Mouse (Mus musculus) cerebellum, adult 11-12 months (tissue): ENCODE measurements at regions not wholly inside any gene's neighbourhood (a gene's known extent, or its start where the extent isn't known, plus 50 kb on each side); places are given as distances from the start of the nearest gene placed in this dataset.

ENCODE experiments used
- DNase-seq: peaks from one replicate; pipeline ENCODE4 v3.0.0; 2022

DNA sequence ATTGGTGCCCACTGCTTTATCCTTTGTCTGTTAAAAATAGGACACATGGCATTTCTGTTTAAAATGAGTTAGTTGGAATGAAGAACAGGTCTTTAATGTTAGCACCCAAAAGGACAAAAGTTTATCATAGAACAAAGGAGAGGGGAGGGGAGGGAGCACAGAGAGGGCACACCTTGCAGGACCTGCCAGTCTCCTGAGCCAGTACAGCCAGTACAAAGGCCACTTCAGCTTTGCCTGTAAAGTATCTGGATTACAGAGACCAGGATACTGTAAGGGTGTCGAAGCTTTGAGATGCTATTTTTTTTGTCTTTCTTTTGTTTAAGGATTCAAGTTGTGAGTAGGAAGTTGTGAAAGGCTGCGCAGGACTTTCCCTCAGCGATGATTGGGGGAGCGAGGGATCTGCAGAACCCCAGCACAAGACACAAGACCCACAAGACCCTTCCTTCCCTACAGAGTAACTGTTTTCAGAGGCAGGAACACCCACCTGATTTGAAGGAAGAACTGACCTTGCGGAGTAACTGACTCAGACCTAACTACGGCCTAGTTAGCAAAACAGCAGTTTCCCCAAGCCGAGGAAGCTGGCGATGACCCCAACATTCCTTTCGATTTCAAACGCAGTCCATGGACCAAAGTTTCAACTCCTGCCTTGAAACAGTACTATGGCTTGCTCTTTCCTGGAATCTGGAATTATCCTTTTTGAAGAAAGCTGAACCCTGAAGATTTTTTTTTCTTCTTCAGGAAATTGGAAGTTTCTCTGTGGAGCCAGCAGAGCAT, 178.1 kb downstream of the Efnb2 start:
- no peak for DNase-seq

DNA sequence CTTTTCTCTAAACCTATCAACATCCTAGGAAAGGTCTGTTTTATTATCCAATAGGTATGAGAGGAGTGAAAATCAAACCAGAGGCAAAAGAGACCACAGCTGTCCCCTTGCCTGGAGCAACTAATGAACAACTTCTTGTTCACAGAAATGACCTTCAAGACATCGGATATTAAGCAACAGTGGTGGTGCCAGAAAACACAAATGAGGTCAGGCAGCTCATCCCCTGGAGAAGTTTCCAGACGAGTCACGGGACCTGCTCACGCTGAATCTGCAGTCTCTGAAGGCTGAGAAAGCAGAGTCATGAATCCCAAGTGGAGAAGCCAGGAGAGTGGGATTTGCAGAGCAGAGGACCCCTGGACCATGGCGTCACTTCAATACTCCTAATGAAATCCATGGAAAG, 183.6 kb downstream of the Efnb2 start:
- DNase-seq = no peak

DNA sequence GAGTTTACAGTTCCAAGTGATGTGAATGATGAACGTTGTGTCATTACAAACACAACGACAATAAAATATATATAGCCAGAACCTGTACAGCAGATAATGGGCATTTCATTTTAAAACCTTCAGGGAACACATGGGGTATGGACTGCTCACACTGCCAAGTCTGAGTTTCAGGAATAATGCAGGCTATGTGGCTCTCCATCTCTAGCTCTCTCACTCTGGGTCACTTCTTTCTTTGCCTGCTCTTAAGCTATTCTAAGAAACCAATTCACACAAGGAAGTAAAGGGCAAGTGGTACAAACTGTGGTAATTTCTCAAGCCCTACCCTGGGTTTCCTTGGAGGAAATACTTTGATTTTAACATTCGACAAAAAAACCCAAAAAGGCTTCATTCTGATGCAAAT, 192.5 kb downstream of the Efnb2 start:
- DNase-seq = no peak

DNA sequence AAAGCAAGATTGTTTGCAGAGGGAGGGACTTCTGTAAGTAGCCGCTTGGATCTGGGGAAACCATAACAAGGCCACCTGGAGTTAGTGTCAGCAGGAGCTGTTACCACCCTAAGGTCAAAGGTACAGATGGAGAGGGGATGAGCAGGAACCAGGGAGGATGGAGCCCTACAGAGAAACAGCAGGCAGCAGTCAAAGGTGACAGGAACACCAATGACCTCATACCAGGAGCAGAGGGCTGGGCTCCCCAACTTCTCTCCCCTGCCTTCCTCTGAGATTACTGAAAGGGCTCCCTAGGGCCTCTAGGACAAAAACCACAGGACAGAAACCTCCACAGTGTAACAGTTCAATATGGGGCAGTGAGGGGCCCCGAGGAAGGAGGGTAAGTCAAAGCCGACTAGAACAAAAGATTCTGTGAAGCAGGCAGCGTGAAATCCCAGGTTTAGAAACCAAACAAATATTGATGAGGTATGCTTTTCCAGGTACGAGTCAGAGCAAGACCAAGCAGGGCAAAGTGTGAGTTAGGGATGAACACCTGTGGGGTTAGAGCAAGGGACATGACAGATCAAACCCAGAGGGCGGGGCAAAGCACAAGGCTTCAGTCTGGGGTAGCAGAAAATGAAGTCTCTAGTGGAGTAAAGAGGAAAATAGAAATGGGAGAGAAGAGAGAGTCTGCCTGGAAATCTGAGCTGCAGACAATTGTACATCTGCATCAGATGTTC, 194.4 kb downstream of the Efnb2 start:
- DNase-seq = no peak

DNA sequence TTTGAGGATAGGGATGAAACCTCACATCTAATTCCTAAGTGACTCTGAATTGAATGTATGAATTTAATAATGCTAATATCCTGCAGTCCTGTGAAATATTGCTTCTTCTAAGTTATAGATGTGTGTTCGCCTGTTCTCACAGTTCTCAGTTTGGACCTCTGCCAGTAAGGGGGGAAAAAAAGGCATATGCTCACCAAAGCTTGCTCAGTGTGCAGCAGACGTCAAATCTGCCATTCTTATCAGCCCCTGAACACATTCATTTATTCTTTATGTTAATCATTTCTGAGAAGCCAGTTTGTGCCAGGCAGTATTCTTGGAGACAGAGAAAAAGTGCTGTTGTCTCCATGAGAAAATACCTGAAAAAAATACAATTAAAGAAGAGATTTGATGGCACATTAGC, 198.6 kb downstream of the Efnb2 start:
- DNase-seq = no peak

DNA sequence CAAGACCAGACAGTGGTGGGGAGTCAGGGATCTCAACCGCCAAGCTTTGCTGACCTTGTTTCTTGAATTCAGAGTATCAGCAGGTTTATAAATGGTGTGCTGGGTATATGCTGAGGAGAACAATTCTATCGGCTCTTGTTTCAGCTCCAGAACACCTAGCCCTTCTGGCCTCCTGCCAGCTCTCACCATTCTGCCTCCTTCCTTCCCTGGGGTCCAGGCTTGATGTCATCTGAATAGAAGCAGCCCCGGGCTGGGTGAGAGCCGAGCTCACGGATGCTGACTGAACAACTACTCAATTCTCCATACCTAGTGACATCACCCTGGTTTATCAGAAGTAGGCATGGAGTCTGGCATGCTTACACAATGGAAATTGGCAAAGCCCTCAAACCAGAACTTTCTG, 203.5 kb downstream of the Efnb2 start:
- no peak for DNase-seq

DNA sequence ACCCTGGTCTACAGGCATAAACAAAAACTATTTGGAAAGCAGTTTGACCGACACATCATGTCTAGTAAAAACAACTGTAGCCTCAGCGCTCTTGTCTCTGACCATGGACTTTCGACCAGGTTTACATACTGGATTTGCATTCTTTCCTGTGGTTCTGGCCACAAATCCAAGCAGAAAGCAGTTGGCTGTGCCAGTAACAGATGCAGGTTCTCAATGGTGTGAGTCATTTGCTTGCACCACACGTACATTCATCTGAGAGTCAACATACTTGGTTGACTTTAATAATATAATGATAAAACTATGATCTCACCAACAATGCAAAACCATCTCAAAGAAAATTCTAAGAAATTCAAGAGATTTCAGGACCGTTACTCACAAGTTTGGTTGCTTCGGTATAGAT, 207.1 kb downstream of the Efnb2 start:
- DNase-seq = no peak

DNA sequence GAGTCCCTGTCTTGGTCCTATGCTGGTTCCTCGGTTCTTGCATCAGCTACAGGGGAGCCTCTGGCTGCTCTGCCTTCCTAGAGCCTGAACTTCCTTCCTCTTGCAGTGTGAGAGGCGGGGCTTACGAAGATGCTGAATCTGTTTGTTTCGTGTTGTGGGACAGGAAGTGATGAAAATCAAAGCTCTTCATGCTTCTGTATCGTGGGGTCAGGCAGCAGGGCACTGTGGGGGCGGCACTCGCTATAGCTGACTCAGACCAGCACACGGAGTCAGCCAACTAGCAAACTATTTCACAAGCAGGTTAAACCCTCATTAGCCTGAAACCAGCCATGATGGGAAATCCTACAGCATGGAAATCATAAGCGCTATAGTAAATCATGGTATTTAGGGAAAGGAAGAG, 208.8 kb downstream of the Efnb2 start:
- no peak for DNase-seq

DNA sequence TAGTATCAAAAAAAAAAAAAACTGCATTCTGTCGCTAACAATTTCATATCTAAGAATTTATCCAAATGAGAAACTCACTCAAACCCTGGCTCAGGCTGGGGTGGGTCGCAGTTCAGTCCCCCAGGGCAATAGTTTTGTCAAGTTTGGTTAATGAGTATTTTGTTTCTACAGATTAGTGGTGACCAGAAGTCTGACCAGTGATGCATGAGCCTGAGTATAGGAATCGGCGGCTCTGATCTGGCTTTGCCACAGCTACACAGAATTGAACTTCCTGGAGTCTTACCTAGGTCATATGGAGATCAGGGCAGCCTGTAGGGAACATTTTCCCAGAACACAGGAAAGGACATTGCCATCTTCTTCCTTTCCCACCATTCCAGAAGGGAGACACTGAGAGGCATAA, 212.1 kb downstream of the Efnb2 start:
- no peak for DNase-seq

DNA sequence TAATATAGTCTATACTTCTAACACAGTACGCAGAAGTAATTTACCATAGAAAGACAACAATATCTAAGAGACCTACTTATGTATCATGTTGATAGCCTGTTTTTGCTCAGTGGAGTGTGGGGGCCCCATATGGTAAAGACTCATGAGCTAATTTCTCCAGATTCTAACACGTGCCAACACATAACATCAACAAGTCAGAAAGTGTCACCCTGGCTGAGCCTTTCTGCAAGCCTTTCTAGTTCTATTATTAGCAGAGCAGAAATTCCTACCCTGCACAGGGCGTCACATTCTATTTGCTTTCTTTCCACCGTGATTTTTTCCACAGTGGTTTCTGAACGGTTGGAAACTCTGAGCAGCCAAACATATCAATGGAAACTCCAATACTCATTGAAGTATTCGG, 219.5 kb downstream of the Efnb2 start:
- DNase-seq = no peak

DNA sequence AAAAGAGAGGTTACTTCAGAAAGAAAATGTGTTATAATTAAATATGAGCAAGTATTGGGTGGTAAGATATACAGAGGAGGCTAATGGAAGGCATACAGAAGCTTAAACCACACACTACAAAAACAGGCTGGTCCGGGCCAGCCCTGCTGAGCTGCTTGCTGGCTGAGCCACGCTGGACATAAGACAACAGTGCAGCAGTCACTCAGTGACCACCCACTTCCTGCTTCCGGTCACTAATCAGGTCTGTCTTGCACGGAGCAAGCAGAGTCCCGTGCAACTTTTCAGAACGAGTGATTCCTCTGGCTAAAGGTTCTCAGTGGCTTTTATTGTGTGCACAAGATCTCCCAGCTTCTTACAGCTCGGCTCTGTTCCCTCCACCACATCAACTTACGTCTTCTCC, 220.1 kb downstream of the Efnb2 start:
- no peak for DNase-seq

DNA sequence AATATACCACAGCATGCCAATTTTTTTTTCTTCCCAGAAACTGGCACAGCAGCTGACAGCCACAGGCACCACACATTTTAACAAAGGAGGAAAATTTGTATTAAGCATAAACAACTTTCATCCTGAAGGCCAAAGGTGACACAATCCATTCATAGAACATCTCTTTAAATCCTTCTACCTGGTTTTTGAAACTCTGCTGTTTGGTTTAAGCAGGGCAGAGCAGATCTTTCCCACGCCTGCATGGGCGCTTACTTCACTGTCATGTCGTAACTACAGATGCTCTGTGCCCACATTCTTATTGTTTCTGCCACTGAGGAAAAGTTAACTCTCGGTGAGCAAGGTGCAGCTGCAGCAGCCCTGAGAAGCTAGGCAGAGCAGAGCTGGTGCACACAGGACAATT, 234.8 kb downstream of the Efnb2 start:
- DNase-seq = no peak

DNA sequence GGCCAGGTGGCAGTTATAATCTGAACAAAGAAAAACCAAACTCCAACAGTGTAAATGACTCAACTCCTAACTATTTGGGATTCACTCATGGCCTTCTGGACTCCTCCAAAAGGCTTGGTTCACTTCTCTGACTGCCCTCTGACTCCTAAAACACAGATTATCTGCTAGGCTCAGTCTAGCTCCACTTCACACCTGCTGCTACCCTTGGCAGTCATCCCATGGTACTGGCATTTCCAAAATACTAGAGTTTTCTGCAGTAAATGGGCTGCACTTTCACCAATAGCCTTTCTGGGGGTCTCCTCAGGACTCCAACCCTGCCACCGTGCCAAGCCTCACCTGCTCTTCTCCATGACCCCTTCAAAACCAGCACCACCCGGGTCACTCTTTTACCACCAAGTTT, 237.6 kb downstream of the Efnb2 start:
- DNase-seq = no peak

DNA sequence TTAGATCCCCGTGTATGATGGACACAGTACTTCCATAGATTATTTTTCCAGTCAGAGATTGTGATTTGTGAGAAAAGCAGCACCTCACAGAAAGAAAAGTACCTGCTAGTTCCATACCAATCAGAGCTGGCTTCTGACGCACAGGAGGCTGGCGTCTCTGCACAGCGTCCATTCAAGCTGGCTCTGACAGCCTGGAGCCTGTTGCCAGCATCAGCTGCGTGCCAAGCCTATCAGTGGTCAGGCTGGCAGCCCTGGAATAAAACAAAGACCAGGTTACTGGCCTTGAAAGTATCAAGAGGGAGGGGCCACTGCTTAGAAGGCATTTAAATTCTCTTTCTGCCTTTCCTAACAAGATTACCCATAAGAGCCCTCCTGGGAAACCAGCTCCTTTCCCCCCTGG, 239.3 kb downstream of the Efnb2 start:
- no peak for DNase-seq

DNA sequence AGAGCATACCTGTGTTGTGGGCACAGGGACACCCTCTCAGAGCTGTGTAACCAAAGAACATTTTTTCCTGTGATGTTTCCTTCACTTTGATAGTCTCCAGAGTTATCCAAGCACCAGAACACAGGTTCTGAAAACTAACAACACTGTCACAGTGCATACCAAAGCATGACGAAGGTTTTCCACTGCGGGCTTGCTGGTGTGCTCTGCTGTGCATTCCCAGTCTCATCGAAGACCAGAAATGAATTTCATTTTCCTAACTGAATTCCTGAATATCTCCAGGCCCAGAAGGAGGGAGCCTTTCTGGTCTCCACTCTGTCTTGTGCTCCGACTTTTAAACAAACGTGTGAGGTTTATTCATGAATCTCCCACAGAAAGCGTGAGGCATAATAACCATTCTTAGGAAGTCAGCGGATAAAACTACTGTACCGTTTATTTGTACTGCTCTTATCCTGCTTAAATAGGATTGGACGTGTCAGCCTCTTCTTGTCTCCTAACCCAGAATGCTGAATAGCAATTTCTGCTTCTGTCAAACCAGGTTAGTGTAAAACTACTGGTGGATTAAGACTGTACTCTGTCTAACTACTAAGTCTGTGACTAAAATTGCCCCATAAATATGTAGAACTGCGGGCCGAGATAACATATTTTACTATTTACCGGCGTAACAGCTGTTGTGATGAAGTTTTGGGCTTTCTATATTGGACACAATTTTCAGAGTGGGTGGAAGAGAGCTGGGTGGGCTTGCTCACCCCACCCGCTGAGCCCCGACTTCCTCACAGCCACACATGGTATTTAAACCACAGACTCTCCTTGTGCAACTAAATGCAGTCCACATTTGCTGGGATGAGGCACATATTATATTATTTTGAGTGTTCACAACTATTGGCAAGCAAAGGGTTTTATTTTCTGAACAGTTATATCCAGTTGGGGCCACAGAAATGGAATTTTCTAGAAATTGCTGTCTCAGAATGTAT, 241.4 kb downstream of the Efnb2 start:
- no peak for DNase-seq

DNA sequence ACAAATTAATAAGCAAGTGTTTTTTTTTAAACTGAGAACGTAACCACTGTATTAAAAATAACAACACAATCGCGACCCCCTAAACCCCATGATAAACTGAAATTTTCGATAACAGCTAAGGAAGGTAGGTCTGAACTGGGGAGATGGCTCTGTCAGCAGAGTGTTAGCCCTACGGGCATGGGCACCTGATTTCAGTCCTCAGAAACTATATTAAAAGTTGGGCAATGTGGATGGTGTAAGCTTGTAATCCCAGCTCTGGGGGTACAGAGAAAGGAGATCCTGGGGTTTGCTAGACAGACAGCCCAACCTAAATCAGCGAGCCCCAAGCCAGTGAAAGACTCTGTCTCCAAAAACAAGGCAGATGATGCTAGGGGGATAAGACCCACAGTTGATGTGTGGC, 242.1 kb downstream of the Efnb2 start:
- no peak for DNase-seq

DNA sequence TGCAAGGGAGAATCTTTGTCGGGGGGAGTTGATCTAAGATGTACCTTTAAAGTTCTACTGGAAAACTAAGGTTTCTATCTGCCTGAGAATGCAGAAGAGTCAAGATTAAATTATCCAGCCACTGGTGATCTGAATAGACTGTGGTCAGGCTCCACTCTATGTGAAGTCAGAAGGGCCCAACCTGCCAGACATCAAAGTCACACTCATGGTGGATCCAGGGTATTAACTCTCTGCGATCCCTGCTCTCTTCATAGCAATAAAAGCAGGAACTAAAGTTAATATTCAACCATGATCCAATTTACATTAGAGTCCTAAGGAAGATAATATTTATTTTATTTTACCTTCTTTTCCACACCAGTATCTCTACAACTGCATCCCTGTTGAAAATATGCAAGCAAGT, 242.5 kb downstream of the Efnb2 start:
- no peak for DNase-seq

DNA sequence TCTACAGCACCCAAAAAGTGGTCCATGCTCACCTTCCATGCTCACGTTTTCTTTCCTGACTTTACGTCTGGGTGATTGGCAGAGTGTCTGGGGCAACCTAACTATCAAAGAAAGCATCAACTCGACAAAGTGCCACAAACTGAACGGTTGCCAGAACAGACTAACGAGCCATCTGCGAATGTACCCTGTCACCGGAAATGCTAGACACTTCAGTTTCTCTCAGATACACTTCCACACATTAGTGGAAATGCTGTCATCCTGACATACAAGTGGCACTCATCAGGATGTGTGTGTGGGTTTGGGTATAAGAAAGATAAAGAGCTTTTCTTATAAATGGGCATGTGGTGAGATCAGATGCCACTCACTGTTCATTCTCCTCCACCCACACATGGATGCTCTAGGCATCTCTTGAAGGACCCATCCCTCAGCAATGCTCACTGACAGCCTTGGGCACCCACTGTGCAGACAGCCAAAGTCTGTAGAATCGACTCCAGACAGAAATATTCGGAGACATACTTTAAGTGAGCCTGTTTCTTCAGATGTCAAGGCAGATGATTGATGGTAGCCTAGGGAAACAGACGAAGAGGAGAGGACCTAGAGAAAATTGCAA, 244.8 kb downstream of the Efnb2 start:
- no peak for DNase-seq

DNA sequence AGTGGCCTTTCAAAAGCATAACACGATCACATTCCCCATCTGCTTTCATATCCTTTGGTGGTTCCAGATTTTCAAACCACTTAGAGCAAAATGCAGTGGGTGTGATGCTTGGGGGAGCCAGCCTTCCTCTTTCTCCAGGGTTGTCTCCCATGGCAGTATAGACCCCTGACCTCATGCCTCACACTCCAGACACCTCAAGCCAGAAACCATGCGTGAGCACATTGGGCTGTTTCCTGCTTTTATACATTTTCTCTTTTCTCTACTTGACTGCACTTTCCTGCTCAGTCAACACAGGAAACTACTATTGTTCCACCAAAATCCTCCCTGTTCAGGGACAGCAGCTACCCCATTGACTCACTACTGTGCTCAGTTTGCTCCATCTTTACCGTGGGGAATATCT, 253.7 kb downstream of the Efnb2 start:
- DNase-seq = no peak

DNA sequence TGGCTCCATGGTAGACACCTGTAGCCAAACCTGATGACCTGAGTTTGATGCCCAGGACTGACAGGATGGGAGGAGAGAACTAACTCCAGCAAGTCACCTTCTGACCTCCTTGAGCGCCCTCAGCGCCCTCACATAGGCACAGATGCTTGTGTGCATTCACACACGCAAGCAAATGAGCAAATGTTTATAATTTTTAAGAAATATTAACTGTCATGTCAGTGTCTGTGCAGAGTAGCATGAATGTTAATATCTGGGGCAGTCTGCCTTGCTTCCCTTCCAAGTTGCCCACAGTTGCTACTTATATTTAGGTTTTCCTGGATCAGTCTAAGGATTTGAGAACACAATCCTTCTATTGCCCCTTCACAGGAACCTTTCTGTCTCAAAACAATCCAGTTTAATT, 257.6 kb downstream of the Efnb2 start:
- no peak for DNase-seq

DNA sequence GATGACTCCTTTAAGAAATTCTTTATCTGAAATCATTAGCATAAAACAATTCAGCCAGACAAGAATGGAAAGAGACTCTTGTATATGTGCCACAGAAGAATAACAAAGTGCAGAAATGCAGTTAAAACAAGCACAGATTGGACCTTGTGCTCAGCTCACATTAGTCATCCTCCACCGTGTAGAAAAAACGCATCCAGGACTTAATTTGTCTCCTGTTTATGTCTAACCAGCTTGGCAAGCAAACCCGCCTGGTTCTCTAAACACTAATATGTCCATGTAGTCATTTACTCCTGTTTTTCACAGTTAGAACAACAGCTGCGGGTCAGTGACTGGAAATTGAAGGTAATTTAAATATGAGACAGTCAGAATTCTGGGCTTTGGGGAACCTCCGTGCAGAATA, 268.7 kb downstream of the Efnb2 start:
- DNase-seq = no peak

DNA sequence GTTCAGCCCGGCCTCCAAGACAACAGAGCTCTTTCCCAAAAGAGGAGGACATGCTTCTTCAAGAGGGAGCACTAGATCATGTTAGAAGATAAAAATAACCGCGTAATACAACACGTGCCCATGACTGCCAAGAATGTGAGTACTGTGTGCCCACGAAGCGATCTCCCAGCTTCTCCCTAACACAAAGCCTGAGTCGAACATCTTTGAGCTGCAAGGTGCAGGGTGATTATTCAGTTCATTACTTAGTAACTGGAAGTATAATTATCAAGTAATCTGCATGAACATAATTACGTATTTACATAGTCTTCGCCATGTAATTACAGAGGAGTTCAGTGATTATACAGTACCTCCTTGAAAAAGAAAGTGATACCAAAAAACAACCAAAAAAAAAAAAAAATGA, 269.7 kb downstream of the Efnb2 start:
- no peak for DNase-seq

DNA sequence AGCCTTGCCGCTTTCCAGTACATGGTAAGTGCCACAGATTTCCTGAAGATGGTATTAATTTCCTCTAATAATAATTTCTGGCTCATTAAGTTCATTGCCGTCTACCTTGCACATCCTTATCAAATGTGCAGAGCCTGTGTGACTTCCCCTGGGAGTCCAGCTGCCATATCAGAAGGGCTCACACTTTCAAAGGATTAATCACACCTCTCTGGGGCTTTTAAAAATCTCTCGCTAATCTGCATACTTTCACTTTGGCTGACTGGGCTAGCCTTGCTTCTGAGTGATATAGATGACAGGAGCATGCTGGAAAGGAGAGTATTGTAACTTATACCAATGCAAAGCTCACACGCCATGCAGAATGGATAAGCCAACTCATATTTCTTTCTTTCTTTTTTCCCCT, 282.8 kb downstream of the Efnb2 start:
- DNase-seq = no peak
